9 mouse cellular contexts compared by ENCODE assay signal in genomic region chr14:79327033-79327432, GRCm38 (mm10). TPM values are rescaled to one million over a fixed set of nuclear protein-coding genes. Genes with fewer than 3 reads are reported as not detected.
DNase-seq lines count a peak whose midpoint lies in the region; ATAC-seq and TF ChIP-seq lines count a peak whose summit lies in the region.
"Had no signal": no experiment of that assay in that cellular context is flagged by ENCODE, and none has a peak within 500 bp of the region (broad histone marks: within the 10 kb centered on the region; RNA-seq: fewer than 3 reads in every experiment).

No protein-coding gene starts in this region.

- in situ Hi-C loops in ES-E14 (cut with MboI; ENCODE audit: low sequenced_read_pairs in 2 of 2, unreplicated experiment in 2 of 2) = no loop called here

- no peaks in the 10 kb centered on the region for H3K9me3 ChIP-seq in heart, embryonic 12.5 days (replicated peaks)
- H3K9me3 ChIP-seq in ES-E14 (ENCODE audit: control insufficient read depth, insufficient read depth, low read depth, low read length) = no peaks in the 10 kb centered on the region
- H3K9me3 ChIP-seq: embryonic facial prominence, embryonic 13.5 days had no signal

- ATAC-seq in heart, embryonic 12.5 days (ENCODE audit: insufficient number of reproducible peaks, low FRiP score) = no peak
- ATAC-seq in neutrophil, adult 5-6 weeks (ENCODE audit: extremely low read depth, insufficient number of reproducible peaks, low FRiP score, poor library complexity, severe bottlenecking) = peak; percentile 60; the same call in 1 of the 2 replicates

- no peak for TF ChIP-seq EP300 in heart, adult 2 months (IDR thresholded peaks at IDR 0.05; ENCODE audit: insufficient read depth, low read depth, low read length)

- H3K4me3 ChIP-seq in heart, adult 2 months = no peak overlapping the region
- H3K4me3 ChIP-seq in heart, embryonic 12.5 days = no peak overlapping the region
- no peak overlapping the region for H3K4me3 ChIP-seq in ES-E14 (ENCODE audit: insufficient read depth in 1 of 2, low read depth in 1 of 2, low read length in 2 of 2, poor library complexity in 1 of 2, severe bottlenecking in 1 of 2)
- H3K4me3 ChIP-seq: embryonic facial prominence, embryonic 13.5 days had no signal

- H3K27ac ChIP-seq in heart, adult 2 months = no peak overlapping the region
- H3K27ac ChIP-seq in heart, embryonic 12.5 days (ENCODE audit: poor library complexity, severe bottlenecking) = no peak overlapping the region
- H3K27ac ChIP-seq in ES-E14 (ENCODE audit: insufficient read depth, low read depth, low read length, poor library complexity, severe bottlenecking) = no peak overlapping the region
- H3K27ac ChIP-seq: embryonic facial prominence, embryonic 13.5 days had no signal

- H3K9ac ChIP-seq in heart, adult 2 months (ENCODE audit: low read depth, low read length) = no peak overlapping the region
- no peak overlapping the region for H3K9ac ChIP-seq in heart, embryonic 12.5 days
- H3K9ac ChIP-seq in ES-E14 (ENCODE audit: insufficient read depth, low read depth, low read length, poor library complexity, severe bottlenecking) = no peak overlapping the region
- H3K9ac ChIP-seq: embryonic facial prominence, embryonic 13.5 days had no signal

- peak; percentile 86 for TF ChIP-seq CTCF in heart, adult 2 months (IDR thresholded peaks at IDR 0.05)

- no peaks in the 10 kb centered on the region for H3K79me2 ChIP-seq in heart, adult 2 months (replicated peaks; ENCODE audit: control insufficient read depth, insufficient read depth, low read length)

- TF ChIP-seq POLR2A in heart, adult 2 months (IDR thresholded peaks at IDR 0.05; ENCODE audit: insufficient read depth, low read depth, low read length) = no peak

- intact Hi-C loops in heart, adult 2 months (cut with DNase I) = loop anchor here (2.0 to 10.0 kb wide), 3 partner anchors 202 to 658 kb away; partner anchors contain the start of gene Vwa8

- 22% methylated on average over 5 of the region's 5 CpGs for WGBS in heart, adult 2 months
- WGBS in heart, embryonic 12.5 days = 27% methylated on average over 5 of the region's 5 CpGs

- H3K36me3 ChIP-seq in heart, adult 2 months (ENCODE audit: control insufficient read depth, insufficient read depth, low read length) = no peaks in the 10 kb centered on the region; the same call in 1 of the 2 replicates
- H3K36me3 ChIP-seq in heart, embryonic 12.5 days = peaks cover 4% of the 10 kb centered on the region; the same call in 1 of the 2 replicates
- no peaks in the 10 kb centered on the region for H3K36me3 ChIP-seq in ES-E14 (ENCODE audit: control insufficient read depth, insufficient read depth, low read length, poor library complexity, severe bottlenecking)

- peaks cover 5% of the 10 kb centered on the region for H3K4me1 ChIP-seq in heart, adult 2 months (ENCODE audit: control insufficient read depth, insufficient read depth, low read length)
- peaks cover 16% of the 10 kb centered on the region for H3K4me1 ChIP-seq in heart, embryonic 12.5 days (replicated peaks)
- H3K4me1 ChIP-seq in ES-E14 (ENCODE audit: control insufficient read depth in 2 of 2, insufficient read depth in 2 of 2, low read length in 2 of 2, poor library complexity in 1 of 2) = peaks cover 0 to 4% of the 10 kb centered on the region in 2 experiments; a peak in 1 of 4 replicates

- no peak for DNase-seq in heart, adult 2 months
- DNase-seq in 3T3-L1 (ENCODE audit: low read depth, low spot score) = peak; percentile 72
- peak; percentile 35 for DNase-seq in ES-E14 (ENCODE audit: low read depth, low spot score)
- DNase-seq in cerebellum, adult 9-11 months = peak; percentile 38
- DNase-seq in kidney, postnatal 14 days = peak; percentile 54
- no peak for DNase-seq in urinary bladder, postnatal 25 days (ENCODE audit: low spot score)

- H3K4me2 ChIP-seq in heart, embryonic 12.5 days = no peak overlapping the region
- H3K4me2 ChIP-seq: embryonic facial prominence, embryonic 13.5 days had no signal

- no peaks in the 10 kb centered on the region for H3K27me3 ChIP-seq in heart, adult 2 months (ENCODE audit: control insufficient read depth, insufficient read depth, low read length)
- H3K27me3 ChIP-seq in heart, embryonic 12.5 days (replicated peaks) = no peaks in the 10 kb centered on the region
- H3K27me3 ChIP-seq: embryonic facial prominence, embryonic 13.5 days had no signal

TF ChIP-seq in ES-E14, 5 proteins besides CTCF, POLR2A, EP300 and RAD21:
- TF ChIP-seq MAFK (IDR thresholded peaks at IDR 0.05; ENCODE audit: insufficient read depth, low read depth, low read length) (no peak), ZC3H11A (IDR thresholded peaks at IDR 0.05; ENCODE audit: borderline replicate concordance, low read depth, low read length) (peak; percentile 41; the same call in 1 of the 2 replicates), CHD2 (IDR thresholded peaks at IDR 0.05; ENCODE audit: low read depth, low read length) (no peak), ZNF384 (IDR thresholded peaks at IDR 0.05; ENCODE audit: low read depth, low read length) (no peak), HCFC1 (IDR thresholded peaks at IDR 0.05; ENCODE audit: borderline replicate concordance, insufficient read depth, low read length) (no peak)

RNA-seq across cellular contexts. Expression of gene Rgcc, which starts 25.6 kb away (rescaled TPM):
- 100 to 1,000 TPM in 1 of 2 experiments, 10 to 100 TPM in 1; 66.4 to 116 TPM for total RNA-seq in heart, adult 2 months (2021)
- polyA plus RNA-seq in heart, adult 2 months (2012; rRNA removed) = 91.8 and 124 TPM in 2 replicates
- 9.3 and 11.6 TPM in 2 replicates for polyA plus RNA-seq in heart, embryonic 12.5 days (2016; fragmentation: Nextera tagmentation; extraction: Ambion mirVana)
- 0.71 and 1.2 TPM in 2 replicates for total RNA-seq in ES-E14 (2012; rRNA removed)
- total RNA-seq in neutrophil, adult 5-6 weeks (2017) = 20.3 and 20.8 TPM in 2 replicates

Comparison
In these comparisons a context has a peak if more than half of its experiments do, and no peak if none do; other contexts are left out.
1. DNase-seq: peak in 3T3-L1 (single experiment), ES-E14 (single experiment), cerebellum, adult 9-11 months (single experiment) and kidney, postnatal 14 days (single experiment); none in heart, adult 2 months (0 of 2) and urinary bladder, postnatal 25 days (single experiment).